Mouse (Mus musculus) lung, postnatal 4 days (tissue): Measurements from ENCODE around the gene Gan.

Experiments used
- DNase-seq, 2 experiments: peaks; one replicate each; pipeline ENCODE4 v3.0.0; 2021

Gan gene

GRCm38 (mm10) chr8:117201221-117202017 lies 43.5 kb downstream of the Gan start:
- DNase-seq: no peak

GRCm38 (mm10) chr8:117203085-117203484 lies 45.1 kb downstream of the Gan start:
- no peak for DNase-seq

- no peak for DNase-seq
Observed at GRCm38 (mm10) chr8:117205884-117206283, 47.9 kb downstream of the Gan start.

GRCm38 (mm10) chr8:117206636-117207035 lies 48.7 kb downstream of the Gan start:
- DNase-seq: no peak

- no peak for DNase-seq
Observed at GRCm38 (mm10) chr8:117209150-117209549, 51.2 kb downstream of the Gan start.

GRCm38 (mm10) chr8:117212100-117212499 lies 54.2 kb downstream of the Gan start:
- DNase-seq: no peak

GRCm38 (mm10) chr8:117217724-117218123 lies 59.8 kb downstream of the Gan start:
- no peak for DNase-seq

GRCm38 (mm10) chr8:117222396-117222795 lies 64.5 kb downstream of the Gan start:
- no peak for DNase-seq

- DNase-seq: peak; percentile 82 to 90
Observed at GRCm38 (mm10) chr8:117224630-117225029, 66.7 kb downstream of the Gan start.

GRCm38 (mm10) chr8:117226306-117226705 lies 68.4 kb downstream of the Gan start:
- no peak for DNase-seq

- DNase-seq: peak; percentile 44 to 64
Observed at GRCm38 (mm10) chr8:117227339-117227738, 69.4 kb downstream of the Gan start.

- DNase-seq: no peak
Observed at GRCm38 (mm10) chr8:117233199-117233598, 75.3 kb downstream of the Gan start.

GRCm38 (mm10) chr8:117236531-117236930 lies 78.6 kb downstream of the Gan start:
- no peak for DNase-seq

GRCm38 (mm10) chr8:117240326-117240725 lies 82.4 kb downstream of the Gan start:
- no peak for DNase-seq

GRCm38 (mm10) chr8:117240841-117241494 lies 83.0 kb downstream of the Gan start:
- no peak for DNase-seq

GRCm38 (mm10) chr8:117241848-117242247 lies 83.9 kb downstream of the Gan start:
- no peak for DNase-seq

- no peak for DNase-seq
Observed at GRCm38 (mm10) chr8:117242286-117242685, 84.4 kb downstream of the Gan start.

- DNase-seq: no peak
Observed at GRCm38 (mm10) chr8:117244601-117245000, 86.7 kb downstream of the Gan start.

- no peak for DNase-seq
Observed at GRCm38 (mm10) chr8:117248341-117248740, 90.4 kb downstream of the Gan start.

GRCm38 (mm10) chr8:117251086-117251681 lies 93.2 kb downstream of the Gan start:
- no peak for DNase-seq

- no peak for DNase-seq
Observed at GRCm38 (mm10) chr8:117252650-117253049, 94.7 kb downstream of the Gan start.

GRCm38 (mm10) chr8:117253390-117254269 lies 95.7 kb downstream of the Gan start:
- DNase-seq: no peak

- no peak for DNase-seq
Observed at GRCm38 (mm10) chr8:117254496-117254895, 96.6 kb downstream of the Gan start.
